Mouse (Mus musculus) testis, adult 2 months (tissue): ENCODE data around the gene Asb13.

Source experiments
- CTCF ChIP-seq: fragments of 200-500 bp; IDR thresholded peaks from 2 replicates; pipeline ENCODE4 v1.5.1; 2012; ENCODE audit warnings: low read depth, mild to moderate bottlenecking, inconsistent platforms, low read length, moderate library complexity; ENCODE audit not compliant: control insufficient read depth, insufficient read depth, insufficient replicate concordance
- POLR2A ChIP-seq: fragments of 200-500 bp; IDR thresholded peaks from 2 replicates; pipeline ENCODE4 v1.6.1; 2012; ENCODE audit warnings: low read depth, mild to moderate bottlenecking, inconsistent platforms, low read length, moderate library complexity; ENCODE audit not compliant: control insufficient read depth

DNA sequence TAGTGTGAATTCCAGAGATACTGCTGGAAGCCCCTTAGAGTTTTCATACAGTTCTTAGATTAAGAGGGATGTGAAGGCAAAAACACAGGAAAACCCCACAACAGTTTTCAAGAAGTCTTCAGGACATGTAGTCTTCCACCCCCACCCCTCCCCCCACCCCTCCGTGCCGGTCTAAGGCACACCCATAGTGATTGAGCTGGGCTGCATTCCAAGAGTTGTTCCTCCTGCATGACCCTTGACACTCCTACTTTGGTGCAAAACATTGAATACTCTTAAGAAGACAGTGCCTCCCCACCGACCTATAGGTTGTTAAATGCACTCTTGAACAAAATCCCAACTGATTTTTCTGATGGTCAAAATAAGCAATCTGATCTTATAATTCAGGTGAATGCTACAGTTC is 5.7 kb upstream of the Asb13 start:
- no peak for TF ChIP-seq CTCF
- TF ChIP-seq POLR2A = no peak
